Mouse (Mus musculus): Measurements from ENCODE around the gene Myh14.

- TF ChIP-seq USF2 (conservative IDR thresholded peaks at IDR 0.05; ENCODE audit: low read depth, low read length) (no peak), MXI1 (IDR thresholded peaks at IDR 0.05; ENCODE audit: low read depth, low read length) (no peak), POLR2A (IDR thresholded peaks at IDR 0.05; ENCODE audit: low read depth, low read length) (no peak), ELF1 (IDR thresholded peaks at IDR 0.05; ENCODE audit: low read depth, low read length) (no peak), MEF2A (IDR thresholded peaks at IDR 0.05; ENCODE audit: borderline replicate concordance, low read depth, low read length) (no peak), SIN3A (IDR thresholded peaks at IDR 0.05; ENCODE audit: low read length) (no peak), NRF1 (IDR thresholded peaks at IDR 0.05; ENCODE audit: low read depth, low read length) (no peak), ZNF384 (IDR thresholded peaks at IDR 0.05; ENCODE audit: low read depth, low read length) (no peak)
Observed at GRCm38 (mm10) chr7:44676611-44677010, 6.0 kb upstream of the Myh14 start.

Measured in CH12.LX (cell line).